Mouse (Mus musculus) CH12F3 (cell line): Measurements from ENCODE around the gene Nle1.

ENCODE experiments used
- in situ Hi-C: fragments of 300-500 bp; cut with MboI; formaldehyde crosslinking; loops from 2 replicates; pipeline ENCODE4 v1.14.3; 2020; ENCODE audit warnings: low sequenced_read_pairs

Gene Nle1

GRCm38 (mm10) chr11:82871031-82871446 lies 37.2 kb downstream of the Nle1 start, which contains the start of gene Rffl:
TSS of gene Rffl (minus strand) at chr11:82871210.
- in situ Hi-C loops, result no loop called here

- in situ Hi-C loops, result no loop called here
Observed at GRCm38 (mm10) chr11:82870173-82871030, 37.8 kb downstream of the Nle1 start.

- in situ Hi-C loops, result no loop called here
Observed at GRCm38 (mm10) chr11:82869506-82870172, 38.6 kb downstream of the Nle1 start.

GRCm38 (mm10) chr11:82867956-82868355 lies 40.3 kb downstream of the Nle1 start:
- in situ Hi-C loops, result no loop called here

- in situ Hi-C loops, result no loop called here
Observed at GRCm38 (mm10) chr11:82866850-82867564, 41.2 kb downstream of the Nle1 start.

GRCm38 (mm10) chr11:82865957-82866356 lies 42.3 kb downstream of the Nle1 start:
- in situ Hi-C loops, result no loop called here

GRCm38 (mm10) chr11:82863488-82863931 lies 44.7 kb downstream of the Nle1 start:
- in situ Hi-C loops, result no loop called here

GRCm38 (mm10) chr11:82863059-82863458 lies 45.2 kb downstream of the Nle1 start:
- in situ Hi-C loops, result no loop called here

- in situ Hi-C loops, result no loop called here
Observed at GRCm38 (mm10) chr11:82862638-82863037, 45.6 kb downstream of the Nle1 start.

- in situ Hi-C loops, result no loop called here
Observed at GRCm38 (mm10) chr11:82861558-82861957, 46.7 kb downstream of the Nle1 start.

- in situ Hi-C loops, result no loop called here
Observed at GRCm38 (mm10) chr11:82860759-82861158, 47.5 kb downstream of the Nle1 start.

- in situ Hi-C loops, result no loop called here
Observed at GRCm38 (mm10) chr11:82857307-82857848, 50.8 kb downstream of the Nle1 start.

GRCm38 (mm10) chr11:82856032-82856431 lies 52.2 kb downstream of the Nle1 start:
- in situ Hi-C loops, result no loop called here

- in situ Hi-C loops, result no loop called here
Observed at GRCm38 (mm10) chr11:82855327-82855973, 52.8 kb downstream of the Nle1 start.

GRCm38 (mm10) chr11:82854111-82854510 lies 54.1 kb downstream of the Nle1 start:
- in situ Hi-C loops, result no loop called here

- in situ Hi-C loops, result no loop called here
Observed at GRCm38 (mm10) chr11:82852958-82853357, 55.3 kb downstream of the Nle1 start.

- in situ Hi-C loops, result no loop called here
Observed at GRCm38 (mm10) chr11:82852540-82852939, 55.7 kb downstream of the Nle1 start.

GRCm38 (mm10) chr11:82852115-82852514 lies 56.1 kb downstream of the Nle1 start:
- in situ Hi-C loops, result no loop called here
